Mouse (Mus musculus) limb, embryonic 14.5 days (tissue): ENCODE measurements around the gene Mcm6. TPM values are rescaled to one million over a fixed set of nuclear protein-coding genes. Genes with fewer than 3 reads are reported as not detected.
"Not testable (repeated sequence)": the region's sequence is repeated elsewhere in the genome, so short reads cannot be mapped to it uniquely, and the experiment has no call there.

Experiments used
- ATAC-seq: fragments of 200-750 bp; cut with Nextera tagmentation; 2 replicates; pipeline ENCODE4 v1.8.0; 2017; ENCODE audit warnings: low read depth, moderate number of reproducible peaks, moderate TSS enrichment; ENCODE audit not compliant: low FRiP score
- DNase-seq: peaks from one replicate; pipeline ENCODE4 v3.0.0-alpha.2; 2015; ENCODE audit warnings: low spot score
- H3K27ac ChIP-seq: fragments of 300-500 bp; sonication (generic); replicated peaks from 2 replicates; pipeline ENCODE4 v1.5.1; 2014; ENCODE audit warnings: low read depth, mild to moderate bottlenecking, low read length, moderate library complexity, mixed read lengths
- H3K27me3 ChIP-seq: fragments of 300-500 bp; sonication (generic); 2 replicates; pipeline ENCODE4 v1.6.1; 2014; ENCODE audit warnings: low read length, mixed read lengths; ENCODE audit not compliant: control insufficient read depth, insufficient read depth
- H3K36me3 ChIP-seq: fragments of 300-500 bp; sonication (generic); 2 replicates; pipeline ENCODE4 v1.6.1; 2014; ENCODE audit warnings: mild to moderate bottlenecking, low read length, moderate library complexity, mixed read lengths; ENCODE audit not compliant: control insufficient read depth, insufficient read depth
- H3K4me1 ChIP-seq: fragments of 300-500 bp; sonication (generic); 2 replicates; pipeline ENCODE4 v1.6.1; 2014; ENCODE audit warnings: antibody characterized with exemption, low read length, mixed read lengths; ENCODE audit not compliant: control insufficient read depth, insufficient read depth
- H3K4me2 ChIP-seq: fragments of 300-500 bp; sonication (generic); replicated peaks from 2 replicates; pipeline ENCODE4 v1.6.1; 2014; ENCODE audit warnings: low read depth, mild to moderate bottlenecking, low read length, moderate library complexity; ENCODE audit not compliant: severe bottlenecking
- H3K4me3 ChIP-seq: fragments of 300-500 bp; sonication (generic); replicated peaks from 2 replicates; pipeline ENCODE4 v1.5.1; 2014; ENCODE audit warnings: low read length
- H3K9ac ChIP-seq: fragments of 300-500 bp; sonication (generic); 2 replicates; pipeline ENCODE4 v1.6.1; 2014; ENCODE audit warnings: mild to moderate bottlenecking, low read depth, low read length, moderate library complexity; ENCODE audit not compliant: severe bottlenecking
- H3K9me3 ChIP-seq: fragments of 300-500 bp; sonication (generic); 2 replicates; pipeline ENCODE4 v1.6.1; 2016; ENCODE audit warnings: low read length; ENCODE audit not compliant: control insufficient read depth
- POLR2A ChIP-seq: fragments of 200-500 bp; IDR thresholded peaks from 2 replicates; pipeline ENCODE4 v1.8.0; 2012; ENCODE audit warnings: inconsistent platforms, mild to moderate bottlenecking, moderate library complexity, borderline replicate concordance; ENCODE audit not compliant: insufficient read depth, insufficient read length; ENCODE audit errors: extremely low read depth
- WGBS: fragments of 180-500 bp; shearing (Covaris S2); extraction: QIAGEN DNeasy Blood & Tissue Kit; methylation state at CpG from one replicate; pipeline ENCODE4 v1.1.7; 2014; 5-methylcytosine and 5-hydroxymethylcytosine counted together
- polyA plus RNA-seq, 2 experiments: library from polyadenylated mRNA; depleted of rRNA in 1 of 2; stranded (reverse) in 1 of 2; unstranded in 1 of 2; fragments of >200 nt; fragmentation: Nextera tagmentation in 1 of 2; extraction: Ambion mirVana in 1 of 2; gene quantifications; 2 replicates each; pipeline versions ENCODE4 v1.2.1 to v1.2.3; 2012 to 2014

Mcm6 gene
- polyA plus RNA-seq, 2 experiments = 124 to 193 TPM

GRCm38 (mm10) chr1:128328218-128328617 is 31.2 kb downstream of the Mcm6 start, which contains the start of gene Lct:
Gene Lct (minus strand): TSS chr1:128328318.
- peaks cover 46% of the 10 kb centered on the region for H3K36me3 ChIP-seq
- H3K27me3 ChIP-seq = no peaks in the 10 kb centered on the region
- no peak within 1 kb of the TSS for H3K4me2 ChIP-seq
- WGBS = 82% methylated on average over 3 of the region's 3 CpGs
- H3K4me1 ChIP-seq = no peaks in the 10 kb centered on the region
- H3K9ac ChIP-seq = no peak within 1 kb of the TSS
- no peak within 1 kb of the TSS for H3K27ac ChIP-seq
- no peak for TF ChIP-seq POLR2A
- no peak for DNase-seq
- H3K9me3 ChIP-seq = no peaks in the 10 kb centered on the region
- ATAC-seq = no peak
- no peak within 1 kb of the TSS for H3K4me3 ChIP-seq

GRCm38 (mm10) chr1:128327165-128327564 is 32.3 kb downstream of the Mcm6 start:
- 94% methylated on average over 1 of the region's 1 CpGs for WGBS
- no peak overlapping the region for H3K4me2 ChIP-seq
- no peak overlapping the region for H3K4me3 ChIP-seq
- no peaks in the 10 kb centered on the region for H3K4me1 ChIP-seq
- DNase-seq = no peak
- no peaks in the 10 kb centered on the region for H3K9me3 ChIP-seq
- no peak for TF ChIP-seq POLR2A
- H3K36me3 ChIP-seq = peaks cover 35% of the 10 kb centered on the region
- ATAC-seq = no peak
- no peak overlapping the region for H3K27ac ChIP-seq
- no peak overlapping the region for H3K9ac ChIP-seq
- H3K27me3 ChIP-seq = no peaks in the 10 kb centered on the region

- 76% methylated on average over 2 of the region's 2 CpGs for WGBS
- H3K27ac ChIP-seq = no peak overlapping the region
- no peak for ATAC-seq
- no peak for DNase-seq
- no peak overlapping the region for H3K9ac ChIP-seq
- H3K36me3 ChIP-seq = peaks cover 14% of the 10 kb centered on the region; the same call in 1 of the 2 replicates
- H3K4me2 ChIP-seq = no peak overlapping the region
- no peak for TF ChIP-seq POLR2A
- no peaks in the 10 kb centered on the region for H3K4me1 ChIP-seq
- no peaks in the 10 kb centered on the region for H3K9me3 ChIP-seq
- H3K4me3 ChIP-seq = no peak overlapping the region
- H3K27me3 ChIP-seq = no peaks in the 10 kb centered on the region
Observed at GRCm38 (mm10) chr1:128324776-128325175, 34.7 kb downstream of the Mcm6 start.

- 93% methylated on average over 8 of the region's 8 CpGs for WGBS
- no peak for TF ChIP-seq POLR2A
- Histone ChIP-seq H3K36me3 (peaks cover 6% of the 10 kb centered on the region; the same call in 1 of the 2 replicates), H3K4me2 (no peak overlapping the region), H3K27ac (no peak overlapping the region), H3K27me3 (no peaks in the 10 kb centered on the region), H3K9me3 (no peaks in the 10 kb centered on the region), H3K4me3 (no peak overlapping the region), H3K9ac (no peak overlapping the region), H3K4me1 (no peaks in the 10 kb centered on the region)
- ATAC-seq (no peak), DNase-seq (no peak)
Observed at GRCm38 (mm10) chr1:128323026-128323643, 36.3 kb downstream of the Mcm6 start.

GRCm38 (mm10) chr1:128319266-128319665 is 40.2 kb downstream of the Mcm6 start:
- H3K36me3 ChIP-seq, H3K27me3 ChIP-seq, H3K9ac ChIP-seq, DNase-seq, H3K4me1 ChIP-seq, H3K4me3 ChIP-seq, H3K27ac ChIP-seq, H3K9me3 ChIP-seq, H3K4me2 ChIP-seq, ATAC-seq: not testable (repeated sequence)
- 85% methylated on average over 6 of the region's 6 CpGs for WGBS
